Mouse (Mus musculus): Measurements from ENCODE around the gene Ciz1.

DNA sequence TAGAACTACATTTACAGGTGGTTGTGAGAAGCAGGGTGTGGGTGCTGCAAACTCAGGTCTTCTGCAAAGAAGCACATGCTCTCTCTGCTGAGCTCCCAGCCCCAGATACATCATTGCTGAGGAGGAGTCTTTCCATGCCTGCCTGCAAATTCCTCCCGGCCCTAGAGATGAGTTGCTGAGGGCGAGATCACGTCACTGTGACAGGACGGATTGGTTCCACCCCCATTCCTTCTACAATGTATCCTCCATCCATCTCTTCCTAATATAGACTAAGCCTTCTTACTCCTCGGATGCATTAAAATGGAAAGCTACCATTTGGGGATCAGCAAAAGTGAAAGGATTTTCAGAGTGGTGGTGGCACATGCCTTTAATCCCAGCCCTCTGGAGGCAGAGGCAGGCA is 73.4 kb downstream of the Ciz1 start:
- TF ChIP-seq CTCF (IDR thresholded peaks at IDR 0.05; ENCODE audit: extremely low read depth, insufficient read length, insufficient replicate concordance, low read depth, low read length), result no peak
- TF ChIP-seq POLR2A (IDR thresholded peaks at IDR 0.05; ENCODE audit: low read depth, low read length), result no peak
